Mouse (Mus musculus): ENCODE measurements around the gene Cdk10. TPM values are rescaled to one million over a fixed set of nuclear protein-coding genes. Genes with fewer than 3 reads are reported as not detected.

The Cdk10 gene
- polyA plus RNA-seq, 1 experiment, result 152 TPM

GRCm38 (mm10) chr8:123267926-123268656 is 43.4 kb downstream of the Cdk10 start:
- DNase-seq (ENCODE audit: extremely low spot score in 1 of 2, low spot score in 1 of 2), result no peak

DNA sequence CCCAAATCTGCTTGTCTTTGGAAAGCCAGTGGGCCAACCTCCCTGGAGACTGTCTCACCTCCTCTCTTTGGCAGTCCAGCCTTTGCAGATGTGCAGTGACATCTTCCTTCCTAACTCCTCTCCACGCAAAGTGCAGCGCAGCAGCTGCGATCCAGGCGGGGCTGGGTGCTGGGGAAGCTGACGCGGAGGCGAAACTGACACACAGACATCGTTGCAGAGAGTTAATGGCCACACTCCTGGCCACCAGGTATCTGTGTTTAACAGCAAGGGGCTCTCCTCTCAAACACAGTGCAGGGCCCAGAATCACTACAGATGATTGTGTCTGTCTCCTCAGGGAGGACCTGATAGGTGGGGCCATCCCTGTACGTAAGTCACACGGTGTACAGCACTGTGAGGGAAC is 46.5 kb downstream of the Cdk10 start:
- no peak for DNase-seq (ENCODE audit: extremely low spot score in 1 of 2, low spot score in 1 of 2)

DNA sequence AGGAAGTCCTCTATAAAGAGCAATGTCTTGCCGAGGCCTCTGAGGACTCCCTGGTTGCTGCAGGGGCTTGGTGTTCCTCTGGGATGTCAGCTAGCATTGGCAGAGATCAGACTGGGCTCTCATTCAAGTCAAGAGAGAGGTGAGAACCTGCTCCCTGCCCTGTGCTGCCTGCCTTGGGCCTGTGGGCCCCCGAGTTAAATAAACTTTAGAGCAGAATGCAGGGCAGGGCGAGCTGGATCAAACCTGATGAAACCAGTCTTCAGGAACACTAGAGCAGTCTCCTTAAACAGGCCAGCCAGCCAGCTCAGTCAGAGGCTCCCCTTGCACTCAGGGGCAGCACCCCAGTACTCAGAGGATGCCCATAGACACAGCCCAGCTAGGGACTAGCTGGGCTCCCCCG is 47.3 kb downstream of the Cdk10 start:
- no peak for DNase-seq (ENCODE audit: extremely low spot score in 1 of 2, low spot score in 1 of 2)

DNA sequence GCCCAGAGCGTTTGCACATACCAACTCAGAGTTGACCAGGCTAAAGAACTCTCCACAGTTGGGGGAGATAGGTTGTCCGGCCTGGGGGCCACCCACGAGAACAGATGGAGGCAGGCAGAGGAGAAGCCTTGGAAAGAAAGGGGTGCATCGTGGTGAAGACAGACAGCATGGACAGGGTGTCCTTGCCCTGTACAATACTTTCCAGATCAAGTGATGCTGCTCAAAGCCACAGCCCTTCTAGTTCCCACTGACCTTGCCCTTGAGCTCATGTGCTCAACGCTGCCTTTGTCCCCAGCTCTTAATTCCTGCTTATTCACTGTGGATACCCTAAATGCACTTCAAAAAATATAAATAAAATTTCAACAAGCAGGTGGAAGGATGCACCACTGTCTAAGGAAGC is 49.8 kb downstream of the Cdk10 start:
- no peak for DNase-seq (ENCODE audit: extremely low spot score in 1 of 2, low spot score in 1 of 2)

GRCm38 (mm10) chr8:123275096-123275495 is 50.5 kb downstream of the Cdk10 start:
- DNase-seq (ENCODE audit: extremely low spot score in 1 of 2, low spot score in 1 of 2), result no peak

GRCm38 (mm10) chr8:123278445-123278844 is 53.8 kb downstream of the Cdk10 start:
- DNase-seq (ENCODE audit: extremely low spot score in 1 of 2, low spot score in 1 of 2), result no peak

DNA sequence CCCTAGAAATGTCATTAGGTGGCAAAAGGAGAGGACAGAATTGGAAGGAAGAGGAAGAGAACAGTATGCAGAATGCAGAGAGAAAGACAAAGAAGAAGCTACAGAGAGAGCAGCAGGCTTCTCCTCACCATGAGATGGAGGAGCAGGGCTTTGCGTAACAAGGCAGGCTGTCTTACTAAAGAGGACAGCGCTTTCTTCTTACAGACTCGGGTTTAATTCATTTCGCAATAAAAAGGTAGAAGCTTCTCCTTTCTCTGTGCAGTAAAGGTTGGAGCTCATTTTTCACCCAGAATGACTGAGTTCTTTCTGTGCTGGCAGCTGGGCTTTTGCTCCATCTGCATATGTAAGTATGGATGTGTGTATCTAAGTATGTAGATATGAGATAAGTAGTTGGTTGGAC is 55.2 kb downstream of the Cdk10 start:
- DNase-seq (ENCODE audit: extremely low spot score in 1 of 2, low spot score in 1 of 2), result no peak

DNA sequence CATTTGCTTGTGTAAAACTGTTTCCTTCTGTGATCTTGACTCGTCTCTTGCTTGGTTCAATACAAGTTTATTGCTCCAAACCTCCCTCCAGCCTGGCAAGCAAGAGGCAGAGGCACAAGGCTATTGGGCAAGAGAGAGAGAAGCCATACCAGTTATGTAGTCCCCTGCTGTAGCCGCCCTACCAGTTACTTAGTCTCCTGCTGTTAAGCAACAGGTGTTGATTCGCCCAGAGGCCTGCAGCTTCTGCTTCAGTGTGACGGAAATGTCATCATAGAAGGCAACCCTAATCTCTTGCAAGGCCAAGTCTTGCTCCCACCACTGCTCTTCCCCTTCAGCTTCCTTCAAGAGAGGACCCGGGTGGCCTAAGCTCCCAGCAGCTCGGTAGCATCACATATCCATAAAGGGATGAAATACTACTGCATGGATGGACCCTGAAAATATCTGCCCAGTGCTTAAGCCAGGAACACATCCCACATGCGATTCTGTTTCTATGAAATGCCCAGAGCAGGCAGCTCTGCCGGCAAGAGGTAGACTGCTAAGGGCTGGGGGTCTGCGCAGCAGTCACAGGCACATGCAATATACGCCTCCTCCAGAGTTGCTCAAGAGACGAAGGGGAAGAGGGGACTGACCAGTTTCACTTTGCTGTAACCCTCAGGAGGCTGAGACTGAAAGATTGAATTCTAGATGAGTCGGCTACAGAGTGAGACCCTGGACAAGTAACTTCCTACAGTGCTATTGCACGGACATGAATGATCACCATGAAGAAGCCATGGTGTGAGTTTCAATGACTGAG is 55.9 kb downstream of the Cdk10 start:
- DNase-seq (ENCODE audit: extremely low spot score in 1 of 2, low spot score in 1 of 2), result no peak

Other genes with a start within 250 kb of the Cdk10 start
- gene Ankrd11, start 182.6 kb upstream of the Cdk10 start, polyA plus RNA-seq (2012; rRNA removed), result 97.3 and 101 TPM in 2 replicates
- 90.1 and 103 TPM in 2 replicates for gene Spg7, start 161.9 kb upstream of the Cdk10 start, polyA plus RNA-seq (2012; rRNA removed)
- gene Rpl13, start 122.5 kb upstream of the Cdk10 start, polyA plus RNA-seq (2012; rRNA removed), result 1,060 and 1,106 TPM in 2 replicates
- gene Cpne7, start 107.5 kb upstream of the Cdk10 start, polyA plus RNA-seq (2012; rRNA removed), result 145 and 196 TPM in 2 replicates
- gene Sult5a1, start 66.5 kb upstream of the Cdk10 start, polyA plus RNA-seq (2012; rRNA removed), result 0.80 and 0.98 TPM in 2 replicates
- 0.21 and 0.36 TPM in 2 replicates for gene Dpep1, start 38.6 kb upstream of the Cdk10 start, polyA plus RNA-seq (2012; rRNA removed)
- gene Chmp1a, start 12.1 kb upstream of the Cdk10 start, polyA plus RNA-seq (2012; rRNA removed), result 127 and 130 TPM in 2 replicates
- 9.3 and 9.7 TPM in 2 replicates for gene Spata33, start 12.0 kb upstream of the Cdk10 start, polyA plus RNA-seq (2012; rRNA removed)
- gene Spata2l, start 11.4 kb downstream of the Cdk10 start, polyA plus RNA-seq (2012; rRNA removed), result 46.3 and 53.3 TPM in 2 replicates
- 27.4 and 32.1 TPM in 2 replicates for gene Zfp276, start 29.4 kb downstream of the Cdk10 start, polyA plus RNA-seq (2012; rRNA removed)
- 97.9 and 108 TPM in 2 replicates for gene Vps9d1, start 29.5 kb downstream of the Cdk10 start, polyA plus RNA-seq (2012; rRNA removed)
- 3.1 and 4.1 TPM in 2 replicates for gene Fanca, start 93.7 kb downstream of the Cdk10 start, polyA plus RNA-seq (2012; rRNA removed)
- gene Spire2, start 107.9 kb downstream of the Cdk10 start, polyA plus RNA-seq (2012; rRNA removed), result 17.4 and 20.8 TPM in 2 replicates
- 583 and 605 TPM in 2 replicates for gene Tcf25, start 148.9 kb downstream of the Cdk10 start, polyA plus RNA-seq (2012; rRNA removed)
- gene Mc1r, start 182.3 kb downstream of the Cdk10 start, polyA plus RNA-seq (2012; rRNA removed), result 0.04 and 0.06 TPM in 2 replicates
- 668 and 684 TPM in 2 replicates for gene Tubb3, start 186.6 kb downstream of the Cdk10 start, polyA plus RNA-seq (2012; rRNA removed)
- gene Def8, start 198.7 kb downstream of the Cdk10 start, polyA plus RNA-seq (2012; rRNA removed), result 41.5 and 41.8 TPM in 2 replicates

Measured in frontal cortex, adult 2 months (tissue).